Mouse (Mus musculus) layer of hippocampus, postnatal 36 days (tissue): ENCODE results near the gene Fhdc1. TPM values are rescaled to one million over a fixed set of nuclear protein-coding genes. Genes with fewer than 3 reads are reported as not detected.

ENCODE experiments used
- DNase-seq, 2 experiments: peaks; one replicate each; pipeline ENCODE4 v3.0.0; 2022
- total RNA-seq, 2 experiments: library from RNA; stranded (reverse); gene quantifications; 2 replicates each; pipeline ENCODE4 v1.2.3; 2021

Gene Fhdc1
- total RNA-seq, result 1 to 10 TPM; 2.4 to 2.8 TPM

- peak; percentile 29 to 30 for DNase-seq
Measured at GRCm38 (mm10) chr3:84480006-84480897, at the start of gene Fhdc1. TSS of gene Fhdc1 (minus strand) at chr3:84480429.

GRCm38 (mm10) chr3:84529021-84529420 is 48.8 kb upstream of the Fhdc1 start:
- DNase-seq, result no peak

GRCm38 (mm10) chr3:84524952-84525351 is 44.7 kb upstream of the Fhdc1 start:
- DNase-seq, result no peak

- DNase-seq, result no peak
Measured at GRCm38 (mm10) chr3:84516163-84516562, 35.9 kb upstream of the Fhdc1 start.

- no peak for DNase-seq
Measured at GRCm38 (mm10) chr3:84512774-84513515, 32.7 kb upstream of the Fhdc1 start.

GRCm38 (mm10) chr3:84505193-84505592 is 25.0 kb upstream of the Fhdc1 start:
- DNase-seq, result no peak

GRCm38 (mm10) chr3:84504291-84504690 is 24.1 kb upstream of the Fhdc1 start:
- DNase-seq, result no peak

GRCm38 (mm10) chr3:84502101-84502500 is 21.9 kb upstream of the Fhdc1 start:
- DNase-seq, result no peak

GRCm38 (mm10) chr3:84500491-84500890 is 20.3 kb upstream of the Fhdc1 start:
- DNase-seq, result no peak

GRCm38 (mm10) chr3:84497718-84498117 is 17.5 kb upstream of the Fhdc1 start:
- no peak for DNase-seq

GRCm38 (mm10) chr3:84492657-84493056 is 12.4 kb upstream of the Fhdc1 start:
- no peak for DNase-seq

- no peak for DNase-seq
Measured at GRCm38 (mm10) chr3:84492148-84492547, 11.9 kb upstream of the Fhdc1 start.

GRCm38 (mm10) chr3:84488716-84489115 is 8.5 kb upstream of the Fhdc1 start:
- peak in 1 of 2 experiments; percentile 23 for DNase-seq

GRCm38 (mm10) chr3:84484891-84485290 is 4.7 kb upstream of the Fhdc1 start:
- no peak for DNase-seq

GRCm38 (mm10) chr3:84484333-84484732 is 4.1 kb upstream of the Fhdc1 start:
- DNase-seq, result no peak

GRCm38 (mm10) chr3:84482121-84482520 is 1.9 kb upstream of the Fhdc1 start:
- no peak for DNase-seq

GRCm38 (mm10) chr3:84481104-84481503 is 875 bp upstream of the Fhdc1 start:
- DNase-seq, result peak in 1 of 2 experiments; percentile 23

GRCm38 (mm10) chr3:84479293-84480005 is 780 bp downstream of the Fhdc1 start:
- DNase-seq, result peak in 1 of 2 experiments; percentile 21

GRCm38 (mm10) chr3:84478896-84479292 is 1.3 kb downstream of the Fhdc1 start:
- DNase-seq, result no peak

- DNase-seq, result no peak
Measured at GRCm38 (mm10) chr3:84478195-84478594, 2.0 kb downstream of the Fhdc1 start.

GRCm38 (mm10) chr3:84477498-84477897 is 2.7 kb downstream of the Fhdc1 start:
- no peak for DNase-seq

GRCm38 (mm10) chr3:84474981-84475775 is 5.1 kb downstream of the Fhdc1 start:
- no peak for DNase-seq
